Mouse (Mus musculus): Measurements from ENCODE around the gene Ngb. TPM values are rescaled to one million over a fixed set of nuclear protein-coding genes. Genes with fewer than 3 reads are reported as not detected.

The Ngb gene
- polyA plus RNA-seq, 1 experiment from 2014 or later = 0.28 TPM

Other genes with a start within 250 kb of the Ngb start
- 32.8 and 36.1 TPM in 2 replicates for gene Irf2bpl, start 217.7 kb downstream of the Ngb start, polyA plus RNA-seq (2014; fragmentation: Nextera tagmentation; extraction: Ambion mirVana)
- 26.6 and 27.1 TPM in 2 replicates for gene Cipc, start 155.5 kb downstream of the Ngb start, polyA plus RNA-seq (2014; fragmentation: Nextera tagmentation; extraction: Ambion mirVana)
- 0.09 TPM in 2 replicates for gene Zdhhc22, start 112.1 kb downstream of the Ngb start, polyA plus RNA-seq (2014; fragmentation: Nextera tagmentation; extraction: Ambion mirVana)
- 0.05 and 0.35 TPM in 2 replicates for gene Tmem63c, start 81.2 kb downstream of the Ngb start, polyA plus RNA-seq (2014; fragmentation: Nextera tagmentation; extraction: Ambion mirVana)
- 39.3 and 42.7 TPM in 2 replicates for gene Gstz1, start 44.6 kb upstream of the Ngb start, polyA plus RNA-seq (2014; fragmentation: Nextera tagmentation; extraction: Ambion mirVana)
- 13.5 and 14.1 TPM in 2 replicates for gene Pomt2, start 45.4 kb upstream of the Ngb start, polyA plus RNA-seq (2014; fragmentation: Nextera tagmentation; extraction: Ambion mirVana)
- 0.55 and 0.89 TPM in 2 replicates for gene Samd15, start 97.2 kb upstream of the Ngb start, polyA plus RNA-seq (2014; fragmentation: Nextera tagmentation; extraction: Ambion mirVana)
- 1.8 and 2.5 TPM in 2 replicates for gene Tmed8, start 97.9 kb upstream of the Ngb start, polyA plus RNA-seq (2014; fragmentation: Nextera tagmentation; extraction: Ambion mirVana)
- gene Noxred1, start 136.2 kb upstream of the Ngb start, polyA plus RNA-seq (2014; fragmentation: Nextera tagmentation; extraction: Ambion mirVana) = 0.42 and 0.63 TPM in 2 replicates
- 39.2 and 40.0 TPM in 2 replicates for gene Vipas39, start 163.7 kb upstream of the Ngb start, polyA plus RNA-seq (2014; fragmentation: Nextera tagmentation; extraction: Ambion mirVana)
- gene Ahsa1, start 163.9 kb upstream of the Ngb start, polyA plus RNA-seq (2014; fragmentation: Nextera tagmentation; extraction: Ambion mirVana) = 150 and 167 TPM in 2 replicates
- 0.46 and 0.70 TPM in 2 replicates for gene Ism2, start 197.2 kb upstream of the Ngb start, polyA plus RNA-seq (2014; fragmentation: Nextera tagmentation; extraction: Ambion mirVana)